Mouse (Mus musculus) liver, embryonic 14.5 days (tissue): ENCODE results near the gene Hnf1a. TPM values are rescaled to one million over a fixed set of nuclear protein-coding genes. Genes with fewer than 3 reads are reported as not detected.

Experiments used
- ATAC-seq: fragments of 200-750 bp; cut with Nextera tagmentation; 2 replicates; pipeline ENCODE4 v1.8.0; 2017; ENCODE audit warnings: moderate number of reproducible peaks, mild to moderate bottlenecking, moderate library complexity; ENCODE audit not compliant: insufficient read depth
- DNase-seq, 3 experiments: peaks; one replicate each; pipeline ENCODE4 v3.0.0-alpha.2; 2012 to 2013; ENCODE audit warnings: low read depth in 3 of 3, low spot score in 3 of 3
- H3K27ac ChIP-seq: fragments of 300-500 bp; sonication (generic); 2 replicates; pipeline ENCODE4 v1.5.1; 2014; ENCODE audit warnings: moderate library complexity, mild to moderate bottlenecking, control low read depth, inconsistent platforms
- H3K27me3 ChIP-seq: fragments of 300-500 bp; sonication (generic); 2 replicates; pipeline ENCODE4 v1.6.1; 2014; ENCODE audit warnings: mild to moderate bottlenecking, low read length, moderate library complexity; ENCODE audit not compliant: control insufficient read depth, insufficient read depth
- H3K36me3 ChIP-seq: fragments of 300-500 bp; sonication (generic); replicated peaks from 2 replicates; pipeline ENCODE4 v1.6.1; 2014; ENCODE audit warnings: low read depth; ENCODE audit not compliant: control insufficient read depth, insufficient read depth
- H3K4me1 ChIP-seq, 2 experiments: fragments of 200-500 bp in 1 of 2; fragments of 300-500 bp in 1 of 2; sonication (generic) in 1 of 2; replicated peaks; 2 replicates each; pipeline ENCODE4 v1.6.1; 2012 to 2014; ENCODE audit warnings: antibody characterized with exemption in 1 of 2, inconsistent platforms in 1 of 2, low read length in 1 of 2; ENCODE audit not compliant: control insufficient read depth in 2 of 2, insufficient read depth in 2 of 2
- H3K4me2 ChIP-seq: fragments of 300-500 bp; sonication (generic); 2 replicates; pipeline ENCODE4 v1.6.1; 2014; ENCODE audit warnings: low read depth, mild to moderate bottlenecking, control low read depth, moderate library complexity
- H3K4me3 ChIP-seq, 2 experiments: fragments of 200-500 bp in 1 of 2; fragments of 300-500 bp in 1 of 2; sonication (generic) in 1 of 2; 2 replicates each; pipeline ENCODE4 v1.5.1; 2012 to 2014; ENCODE audit warnings: low read depth in 2 of 2, low read length in 2 of 2, mild to moderate bottlenecking in 2 of 2, control low read depth in 1 of 2, inconsistent platforms in 1 of 2, moderate library complexity in 1 of 2; ENCODE audit not compliant: insufficient read depth in 1 of 2
- H3K9ac ChIP-seq: fragments of 300-500 bp; sonication (generic); replicated peaks from 2 replicates; pipeline ENCODE4 v1.6.1; 2014; ENCODE audit warnings: mild to moderate bottlenecking, control low read depth, moderate library complexity
- H3K9me3 ChIP-seq: fragments of 300-500 bp; sonication (generic); 2 replicates; pipeline ENCODE4 v1.6.1; 2016; ENCODE audit warnings: low read length, mixed read lengths; ENCODE audit not compliant: control insufficient read depth
- CTCF ChIP-seq: IDR thresholded peaks from 2 replicates; pipeline ENCODE4 v1.5.1; 2016; ENCODE audit warnings: antibody characterized with exemption, low read depth, control low read depth
- EP300 ChIP-seq: IDR thresholded peaks from 2 replicates; pipeline ENCODE4 v1.6.1; 2016; ENCODE audit warnings: antibody characterized with exemption, low read depth
- WGBS: fragments of 180-500 bp; shearing (Covaris S2); extraction: QIAGEN DNeasy Blood & Tissue Kit; methylation state at CpG from one replicate; pipeline ENCODE4 v1.1.7; 2014; ENCODE audit not compliant: insufficient replicate concordance; 5-methylcytosine and 5-hydroxymethylcytosine counted together
- polyA plus RNA-seq, 2 experiments: library from polyadenylated mRNA; depleted of rRNA in 1 of 2; stranded (reverse) in 1 of 2; unstranded in 1 of 2; fragments of >200 nt; fragmentation: Nextera tagmentation in 1 of 2; extraction: Ambion mirVana in 1 of 2; gene quantifications; 2 replicates each; pipeline versions ENCODE4 v1.2.1 to v1.2.3; 2012 to 2014

The Hnf1a gene
- polyA plus RNA-seq, 2 experiments, result 1.2 to 1.5 TPM

GRCm38 (mm10) chr5:114916777-114917176, 54.1 kb downstream of the Hnf1a start:
- Histone ChIP-seq H3K27me3 (no peaks in the 10 kb centered on the region), H3K4me1 (peaks cover 0 to 3% of the 10 kb centered on the region in 2 experiments; a peak in 2 of 4 replicates), H3K9ac (no peak overlapping the region), H3K9me3 (no peaks in the 10 kb centered on the region), H3K4me2 (no peak overlapping the region), H3K36me3 (no peaks in the 10 kb centered on the region), H3K4me3 (no peak overlapping the region), H3K27ac (no peak overlapping the region)
- WGBS, result 38% methylated on average over 4 of the region's 4 CpGs
- ATAC-seq, result no peak
- TF ChIP-seq EP300, result no peak
- TF ChIP-seq CTCF, result no peak
- DNase-seq, result no peak

- Histone ChIP-seq H3K4me3 (no peak overlapping the region), H3K4me2 (no peak overlapping the region), H3K9me3 (no peaks in the 10 kb centered on the region), H3K27me3 (no peaks in the 10 kb centered on the region), H3K36me3 (no peaks in the 10 kb centered on the region), H3K9ac (no peak overlapping the region), H3K27ac (no peak overlapping the region), H3K4me1 (no peaks in the 10 kb centered on the region)
- no peak for TF ChIP-seq CTCF
- DNase-seq (no peak), ATAC-seq (no peak)
- WGBS, result 57% methylated on average over 5 of the region's 5 CpGs
Measured at GRCm38 (mm10) chr5:114915854-114916253, 55.0 kb downstream of the Hnf1a start.

- 69% methylated on average over 8 of the region's 8 CpGs for WGBS
Measured at GRCm38 (mm10) chr5:114914855-114915254, 56.0 kb downstream of the Hnf1a start.

GRCm38 (mm10) chr5:114913686-114914085, 57.2 kb downstream of the Hnf1a start:
- H3K4me1 ChIP-seq, result no peaks in the 10 kb centered on the region
- no peaks in the 10 kb centered on the region for H3K9me3 ChIP-seq
- H3K27me3 ChIP-seq, result no peaks in the 10 kb centered on the region
- ATAC-seq (no peak), DNase-seq (no peak)
- H3K4me3 ChIP-seq, result no peak overlapping the region
- no peak overlapping the region for H3K27ac ChIP-seq
- H3K9ac ChIP-seq, result no peak overlapping the region
- TF ChIP-seq EP300, result no peak
- TF ChIP-seq CTCF, result no peak
- no peak overlapping the region for H3K4me2 ChIP-seq
- WGBS, result 41% methylated on average over 4 of the region's 4 CpGs
- no peaks in the 10 kb centered on the region for H3K36me3 ChIP-seq

More at GRCm38 (mm10) chr5:114914855-114915254, 56.0 kb downstream of the Hnf1a start:
- Histone ChIP-seq H3K9ac (no peak overlapping the region), H3K27me3 (no peaks in the 10 kb centered on the region), H3K9me3 (no peaks in the 10 kb centered on the region), H3K4me2 (no peak overlapping the region), H3K4me3 (no peak overlapping the region), H3K27ac (no peak overlapping the region), H3K4me1 (no peaks in the 10 kb centered on the region), H3K36me3 (no peaks in the 10 kb centered on the region)
- TF ChIP-seq CTCF (no peak), EP300 (no peak)
- DNase-seq (no peak), ATAC-seq (no peak)

- Histone ChIP-seq H3K4me1 (no peaks in the 10 kb centered on the region), H3K27ac (no peak overlapping the region), H3K27me3 (no peaks in the 10 kb centered on the region), H3K9me3 (no peaks in the 10 kb centered on the region), H3K9ac (no peak overlapping the region), H3K36me3 (no peaks in the 10 kb centered on the region), H3K4me2 (no peak overlapping the region), H3K4me3 (no peak overlapping the region)
- WGBS, result 56% methylated on average over 13 of the region's 13 CpGs
- ATAC-seq (no peak), DNase-seq (no peak)
- TF ChIP-seq CTCF, result no peak
- no peak for TF ChIP-seq EP300
Measured at GRCm38 (mm10) chr5:114908598-114909305, 62.1 kb downstream of the Hnf1a start.
